Mouse (Mus musculus) neural tube, embryonic 13.5 days (tissue): ENCODE measurements around the gene Cers6. TPM values are rescaled to one million over a fixed set of nuclear protein-coding genes. Genes with fewer than 3 reads are reported as not detected.

ENCODE experiments used
- ATAC-seq: fragments of 200-750 bp; cut with Nextera tagmentation; 2 replicates; pipeline ENCODE4 v1.8.0; 2017; ENCODE audit warnings: low read depth, mild to moderate bottlenecking, moderate TSS enrichment, moderate library complexity
- H3K27ac ChIP-seq: fragments of 300-500 bp; sonication (generic); replicated peaks from 2 replicates; pipeline ENCODE4 v1.5.1; 2015; ENCODE audit warnings: moderate library complexity, mild to moderate bottlenecking, inconsistent platforms
- H3K27me3 ChIP-seq: fragments of 300-500 bp; sonication (generic); 2 replicates; pipeline ENCODE4 v1.6.1; 2015; ENCODE audit warnings: mild to moderate bottlenecking, inconsistent platforms
- H3K36me3 ChIP-seq: fragments of 300-500 bp; sonication (generic); 2 replicates; pipeline ENCODE4 v1.6.1; 2015; ENCODE audit warnings: mild to moderate bottlenecking, inconsistent platforms
- H3K4me1 ChIP-seq: fragments of 300-500 bp; sonication (generic); replicated peaks from 2 replicates; pipeline ENCODE4 v1.6.1; 2015; ENCODE audit warnings: inconsistent platforms
- H3K4me2 ChIP-seq: fragments of 300-500 bp; sonication (generic); 2 replicates; pipeline ENCODE4 v1.6.1; 2015; ENCODE audit warnings: inconsistent platforms, mild to moderate bottlenecking, moderate library complexity
- H3K4me3 ChIP-seq: fragments of 300-500 bp; sonication (generic); 2 replicates; pipeline ENCODE4 v1.5.1; 2015; ENCODE audit warnings: mild to moderate bottlenecking, inconsistent platforms
- H3K9ac ChIP-seq: fragments of 300-500 bp; sonication (generic); 2 replicates; pipeline ENCODE4 v1.6.1; 2015; ENCODE audit warnings: moderate library complexity, mild to moderate bottlenecking, inconsistent platforms
- H3K9me3 ChIP-seq: fragments of 300-500 bp; sonication (generic); 2 replicates; pipeline ENCODE4 v1.6.1; 2016; ENCODE audit warnings: inconsistent platforms
- WGBS: fragments of 180-500 bp; shearing (Covaris S2); methylation state at CpG from one replicate; pipeline ENCODE4 v1.1.7; 2015; 5-methylcytosine and 5-hydroxymethylcytosine counted together
- polyA plus RNA-seq: library from polyadenylated mRNA; unstranded; fragments of >200 nt; fragmentation: Nextera tagmentation; extraction: Ambion mirVana; gene quantifications from 2 replicates; pipeline ENCODE4 v1.2.1, GENCODE M21; 2015

Gene Cers6
- polyA plus RNA-seq, 1 experiment from 2014 or later = 60.3 TPM

GRCm38 (mm10) chr2:68906921-68907320, 45.7 kb downstream of the Cers6 start:
- Histone ChIP-seq H3K4me2 (no peak overlapping the region), H3K9ac (no peak overlapping the region), H3K4me1 (peaks cover 9% of the 10 kb centered on the region), H3K27ac (no peak overlapping the region), H3K4me3 (no peak overlapping the region), H3K27me3 (no peaks in the 10 kb centered on the region), H3K36me3 (no peaks in the 10 kb centered on the region), H3K9me3 (no peaks in the 10 kb centered on the region)
- no peak for ATAC-seq
- 88% methylated on average over 3 of the region's 3 CpGs for WGBS

DNA sequence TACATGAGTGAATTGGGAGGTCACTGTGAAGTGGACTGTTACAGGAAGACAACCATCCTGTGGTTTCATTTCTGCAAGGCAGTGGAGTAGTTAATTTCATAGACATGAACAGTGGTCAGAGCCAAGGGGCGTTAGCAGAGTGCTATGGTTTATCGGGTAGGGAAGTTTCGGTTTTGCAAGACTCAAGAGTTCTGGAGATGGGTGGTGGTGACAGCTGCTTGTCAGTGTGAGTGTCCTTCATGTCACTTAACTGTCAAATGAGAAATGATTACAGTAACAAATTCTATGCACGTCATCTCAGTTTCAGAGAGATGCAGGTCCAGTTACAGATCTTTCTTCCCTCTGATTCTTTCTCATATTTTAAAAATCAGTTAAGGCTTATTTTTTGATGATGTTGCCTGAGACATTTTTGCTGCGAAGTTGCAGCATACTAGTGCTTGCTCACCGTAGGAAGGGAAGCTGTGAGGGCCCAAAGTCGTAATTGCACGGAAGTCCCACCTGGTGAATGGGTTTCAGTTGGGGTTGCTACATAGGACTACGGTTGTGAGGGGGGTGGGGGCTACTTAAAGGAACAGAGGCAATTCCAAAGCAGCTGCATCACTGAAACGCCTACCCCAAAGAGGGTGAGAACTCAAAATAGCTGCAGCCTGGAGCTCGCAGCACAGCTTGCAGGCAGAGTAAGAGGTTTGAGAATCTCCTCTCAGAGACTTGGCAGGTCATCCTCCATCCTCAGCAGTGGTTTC, 46.7 kb downstream of the Cers6 start:
- Histone ChIP-seq H3K4me3 (no peak overlapping the region), H3K27ac (no peak overlapping the region), H3K9me3 (no peaks in the 10 kb centered on the region), H3K36me3 (no peaks in the 10 kb centered on the region), H3K4me2 (no peak overlapping the region), H3K9ac (no peak overlapping the region), H3K4me1 (peaks cover 9% of the 10 kb centered on the region), H3K27me3 (no peaks in the 10 kb centered on the region)
- 84% methylated on average over 11 of the region's 11 CpGs for WGBS
- ATAC-seq = no peak

GRCm38 (mm10) chr2:68910727-68911126, 49.5 kb downstream of the Cers6 start:
- H3K9ac ChIP-seq = no peak overlapping the region
- no peak for ATAC-seq
- no peaks in the 10 kb centered on the region for H3K27me3 ChIP-seq
- H3K36me3 ChIP-seq = no peaks in the 10 kb centered on the region
- H3K4me3 ChIP-seq = no peak overlapping the region
- H3K4me1 ChIP-seq = peaks cover 9% of the 10 kb centered on the region
- H3K4me2 ChIP-seq = no peak overlapping the region
- no peaks in the 10 kb centered on the region for H3K9me3 ChIP-seq
- H3K27ac ChIP-seq = no peak overlapping the region
- 67% methylated on average over 7 of the region's 7 CpGs for WGBS

DNA sequence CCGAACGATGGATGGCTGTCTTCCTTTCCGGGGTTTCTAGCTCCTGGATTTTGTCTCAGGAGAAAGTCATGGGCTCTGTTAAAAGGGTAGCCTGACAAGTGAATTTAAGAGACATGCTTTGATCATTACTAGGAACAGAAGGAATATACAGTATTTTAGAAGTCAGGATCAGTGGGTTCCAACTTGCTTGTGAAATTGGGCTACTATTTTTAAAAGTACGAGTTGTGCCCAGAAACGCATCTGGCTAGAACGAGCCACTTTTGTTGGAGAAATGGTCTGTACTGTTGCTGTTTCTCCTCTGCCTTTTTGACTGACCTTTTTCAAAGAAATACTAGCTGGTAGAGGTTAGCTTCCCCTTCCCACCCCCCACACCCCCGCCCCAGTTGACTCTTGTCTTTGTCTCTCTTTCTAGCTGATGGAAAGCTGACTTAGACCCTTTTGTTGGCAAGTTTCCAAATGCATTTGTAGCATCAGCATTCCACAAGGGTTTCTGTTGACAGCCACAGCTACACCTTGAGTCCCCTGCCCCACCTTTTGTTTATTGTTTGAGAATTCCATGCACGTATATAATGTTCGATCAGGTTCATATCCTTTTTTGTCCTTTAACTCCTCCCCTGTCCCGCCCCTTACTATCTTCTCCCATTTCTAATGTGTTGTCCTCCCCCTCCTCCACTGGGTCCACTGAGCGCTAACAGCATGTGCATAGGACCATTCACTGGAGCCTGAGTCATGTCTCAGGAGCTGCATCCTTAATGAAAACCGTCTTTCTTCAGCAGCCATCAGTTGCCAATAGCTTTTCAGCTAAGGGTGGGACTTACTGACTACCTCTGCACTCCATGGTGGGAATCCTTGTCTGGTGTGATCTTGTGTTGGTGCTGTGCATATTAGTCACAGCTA, 50.6 kb downstream of the Cers6 start:
- no peak overlapping the region for H3K4me2 ChIP-seq
- no peak overlapping the region for H3K4me3 ChIP-seq
- no peak overlapping the region for H3K9ac ChIP-seq
- H3K36me3 ChIP-seq = no peaks in the 10 kb centered on the region
- no peak for ATAC-seq
- H3K27ac ChIP-seq = no peak overlapping the region
- no peaks in the 10 kb centered on the region for H3K27me3 ChIP-seq
- H3K9me3 ChIP-seq = no peaks in the 10 kb centered on the region
- peaks cover 9% of the 10 kb centered on the region for H3K4me1 ChIP-seq
- 87% methylated on average over 12 of the region's 12 CpGs for WGBS

- no peaks in the 10 kb centered on the region for H3K27me3 ChIP-seq
- H3K9me3 ChIP-seq = no peaks in the 10 kb centered on the region
- ATAC-seq = no peak
- H3K36me3 ChIP-seq = no peaks in the 10 kb centered on the region
- H3K4me1 ChIP-seq = peaks cover 9% of the 10 kb centered on the region
- H3K4me2 ChIP-seq = no peak overlapping the region
- no peak overlapping the region for H3K9ac ChIP-seq
- H3K27ac ChIP-seq = no peak overlapping the region
- no peak overlapping the region for H3K4me3 ChIP-seq
Measured at GRCm38 (mm10) chr2:68915742-68916141, 54.5 kb downstream of the Cers6 start.

- WGBS = 92% methylated on average over 3 of the region's 3 CpGs
- no peaks in the 10 kb centered on the region for H3K36me3 ChIP-seq
- ATAC-seq = no peak
- no peaks in the 10 kb centered on the region for H3K9me3 ChIP-seq
- H3K4me3 ChIP-seq = no peak overlapping the region
- H3K27me3 ChIP-seq = no peaks in the 10 kb centered on the region
- no peak overlapping the region for H3K4me2 ChIP-seq
- H3K4me1 ChIP-seq = peaks cover 9% of the 10 kb centered on the region
- H3K27ac ChIP-seq = no peak overlapping the region
- no peak overlapping the region for H3K9ac ChIP-seq
Measured at GRCm38 (mm10) chr2:68916299-68916698, 55.1 kb downstream of the Cers6 start.

- ATAC-seq = no peak
- Histone ChIP-seq H3K9ac (no peak overlapping the region), H3K36me3 (no peaks in the 10 kb centered on the region), H3K27ac (no peak overlapping the region), H3K27me3 (no peaks in the 10 kb centered on the region), H3K4me3 (no peak overlapping the region), H3K4me1 (0 out of 2 replicates have a peak, but pooled peaks cover 2% of the 10 kb centered on the region), H3K9me3 (no peaks in the 10 kb centered on the region), H3K4me2 (no peak overlapping the region)
Measured at GRCm38 (mm10) chr2:68917010-68917409, 55.8 kb downstream of the Cers6 start.

- Histone ChIP-seq H3K27me3 (no peaks in the 10 kb centered on the region), H3K27ac (no peak overlapping the region), H3K9ac (no peak overlapping the region), H3K36me3 (no peaks in the 10 kb centered on the region), H3K4me3 (no peak overlapping the region), H3K9me3 (no peaks in the 10 kb centered on the region), H3K4me1 (no peaks in the 10 kb centered on the region), H3K4me2 (no peak overlapping the region)
- WGBS = 87% methylated on average over 4 of the region's 4 CpGs
- ATAC-seq = no peak
Measured at GRCm38 (mm10) chr2:68917524-68917923, 56.3 kb downstream of the Cers6 start.

- 83% methylated on average over 9 of the region's 9 CpGs for WGBS
- H3K9ac ChIP-seq = no peak overlapping the region
- H3K27ac ChIP-seq = no peak overlapping the region
- H3K9me3 ChIP-seq = no peaks in the 10 kb centered on the region
- peaks cover 23% of the 10 kb centered on the region for H3K4me1 ChIP-seq
- H3K36me3 ChIP-seq = no peaks in the 10 kb centered on the region
- no peak overlapping the region for H3K4me2 ChIP-seq
- ATAC-seq = no peak
- H3K4me3 ChIP-seq = no peak overlapping the region
- no peaks in the 10 kb centered on the region for H3K27me3 ChIP-seq
Measured at GRCm38 (mm10) chr2:68924344-68924743, 63.1 kb downstream of the Cers6 start.

- no peaks in the 10 kb centered on the region for H3K9me3 ChIP-seq
- H3K4me3 ChIP-seq = no peak overlapping the region
- peaks cover 23% of the 10 kb centered on the region for H3K4me1 ChIP-seq
- H3K4me2 ChIP-seq = no peak overlapping the region
- no peak overlapping the region for H3K9ac ChIP-seq
- H3K27me3 ChIP-seq = no peaks in the 10 kb centered on the region
- no peaks in the 10 kb centered on the region for H3K36me3 ChIP-seq
- no peak; the same call in 1 of the 2 replicates for ATAC-seq
- no peak overlapping the region for H3K27ac ChIP-seq
- 79% methylated on average over 6 of the region's 6 CpGs for WGBS
Measured at GRCm38 (mm10) chr2:68925542-68925941, 64.3 kb downstream of the Cers6 start.

GRCm38 (mm10) chr2:68926913-68927790, 65.9 kb downstream of the Cers6 start:
- Histone ChIP-seq H3K4me3 (no peak overlapping the region), H3K27me3 (no peaks in the 10 kb centered on the region), H3K36me3 (no peaks in the 10 kb centered on the region), H3K9me3 (no peaks in the 10 kb centered on the region), H3K27ac (no peak overlapping the region), H3K9ac (no peak overlapping the region), H3K4me1 (peaks cover 30% of the 10 kb centered on the region), H3K4me2 (no peak overlapping the region)
- WGBS = 64% methylated on average over 10 of the region's 10 CpGs
- peak; percentile 40; the same call in 1 of the 2 replicates for ATAC-seq

- no peak overlapping the region for H3K4me3 ChIP-seq
- no peak overlapping the region for H3K9ac ChIP-seq
- H3K27me3 ChIP-seq = no peaks in the 10 kb centered on the region
- H3K4me1 ChIP-seq = peaks cover 11% of the 10 kb centered on the region; the same call in 1 of the 2 replicates
- no peak for ATAC-seq
- no peaks in the 10 kb centered on the region for H3K9me3 ChIP-seq
- 69% methylated on average over 4 of the region's 4 CpGs for WGBS
- peaks cover 14% of the 10 kb centered on the region for H3K36me3 ChIP-seq
- H3K27ac ChIP-seq = no peak overlapping the region
- H3K4me2 ChIP-seq = no peak overlapping the region
Measured at GRCm38 (mm10) chr2:68932240-68932639, 71.0 kb downstream of the Cers6 start.
